Mouse (Mus musculus): Measurements from ENCODE around the gene Lfng. TPM values are rescaled to one million over a fixed set of nuclear protein-coding genes. Genes with fewer than 3 reads are reported as not detected.
A peak's percentile ranks its signal among the peaks of the same experiment; 100 is the strongest.

Gene Lfng
- total RNA-seq, 2 experiments from 2014 or later, result 23.9 to 24.8 TPM

GRCm38 (mm10) chr5:140640812-140641211 is 33.7 kb downstream of the Lfng start:
- H3K27ac ChIP-seq, result peak overlapping the region; percentile 80
- peak; percentile 53 for TF ChIP-seq CTCF (conservative IDR thresholded peaks at IDR 0.05)
- no peak for DNase-seq (ENCODE audit: low spot score in 2 of 2)
- H3K4me3 ChIP-seq, result no peak overlapping the region

GRCm38 (mm10) chr5:140641254-140641928 is 34.3 kb downstream of the Lfng start:
- Histone ChIP-seq H3K4me3 (no peak overlapping the region), H3K27ac (peak overlapping the region; percentile 80)
- no peak for DNase-seq (ENCODE audit: low spot score in 2 of 2)
- no peak for TF ChIP-seq CTCF (conservative IDR thresholded peaks at IDR 0.05)

- peak overlapping the region; percentile 80 for H3K27ac ChIP-seq
- TF ChIP-seq CTCF (conservative IDR thresholded peaks at IDR 0.05), result no peak
- DNase-seq (ENCODE audit: low spot score in 2 of 2), result no peak
- no peak overlapping the region for H3K4me3 ChIP-seq
Observed at GRCm38 (mm10) chr5:140642076-140642475, 35.0 kb downstream of the Lfng start.

GRCm38 (mm10) chr5:140644263-140644662 is 37.1 kb downstream of the Lfng start:
- DNase-seq (ENCODE audit: low spot score in 2 of 2), result no peak
- Histone ChIP-seq H3K4me3 (no peak overlapping the region), H3K27ac (peak overlapping the region; percentile 100; the same call in 1 of the 2 replicates)
- peak; percentile 61 for TF ChIP-seq CTCF (conservative IDR thresholded peaks at IDR 0.05)

GRCm38 (mm10) chr5:140644702-140645201 is 37.6 kb downstream of the Lfng start:
- DNase-seq (ENCODE audit: low spot score in 2 of 2), result no peak

GRCm38 (mm10) chr5:140645454-140645853 is 38.3 kb downstream of the Lfng start:
- no peak for DNase-seq (ENCODE audit: low spot score in 2 of 2)
- TF ChIP-seq CTCF (conservative IDR thresholded peaks at IDR 0.05), result no peak
- peak overlapping the region; percentile 100 for H3K27ac ChIP-seq
- peak overlapping the region; percentile 99 for H3K4me3 ChIP-seq

More at GRCm38 (mm10) chr5:140644702-140645201, 37.6 kb downstream of the Lfng start:
- peak overlapping the region; percentile 100 for H3K27ac ChIP-seq
- no peak for TF ChIP-seq CTCF (conservative IDR thresholded peaks at IDR 0.05)
- H3K4me3 ChIP-seq, result peak overlapping the region; percentile 99; the same call in 1 of the 2 replicates

- DNase-seq (ENCODE audit: low spot score in 2 of 2), result no peak
- Histone ChIP-seq H3K27ac (peak overlapping the region; percentile 100), H3K4me3 (peak overlapping the region; percentile 99)
- TF ChIP-seq CTCF (conservative IDR thresholded peaks at IDR 0.05), result peak; percentile 13; the same call in 1 of the 2 replicates
Observed at GRCm38 (mm10) chr5:140646171-140646570, 39.1 kb downstream of the Lfng start.

GRCm38 (mm10) chr5:140647031-140647760 is 40.1 kb downstream of the Lfng start:
- Histone ChIP-seq H3K4me3 (peak overlapping the region; percentile 99), H3K27ac (peak overlapping the region; percentile 100)
- DNase-seq (ENCODE audit: low spot score in 2 of 2), result peak; percentile 62 to 65
- TF ChIP-seq CTCF (conservative IDR thresholded peaks at IDR 0.05), result no peak

GRCm38 (mm10) chr5:140647821-140648518 is 40.9 kb downstream of the Lfng start:
- Histone ChIP-seq H3K27ac (peak overlapping the region; percentile 100), H3K4me3 (peak overlapping the region; percentile 99)
- TF ChIP-seq CTCF (conservative IDR thresholded peaks at IDR 0.05), result no peak
- DNase-seq (ENCODE audit: low spot score in 2 of 2), result peak; percentile 60 to 64

GRCm38 (mm10) chr5:140648519-140649100 is 41.5 kb downstream of the Lfng start, which contains the start of gene Ttyh3:
TSS of gene Ttyh3 (minus strand) at chr5:140649031.
- H3K4me3 ChIP-seq, result peak within 1 kb of the TSS; percentile 99
- no peak for DNase-seq (ENCODE audit: low spot score in 2 of 2)
- TF ChIP-seq CTCF (conservative IDR thresholded peaks at IDR 0.05), result no peak
- H3K27ac ChIP-seq, result peak within 1 kb of the TSS; percentile 100

GRCm38 (mm10) chr5:140649101-140649667 is 42.1 kb downstream of the Lfng start:
- H3K4me3 ChIP-seq, result peak overlapping the region; percentile 65
- TF ChIP-seq CTCF (conservative IDR thresholded peaks at IDR 0.05), result no peak
- H3K27ac ChIP-seq, result peak overlapping the region; percentile 85
- peak; percentile 97 to 98 for DNase-seq (ENCODE audit: low spot score in 2 of 2)

- DNase-seq (ENCODE audit: low spot score in 2 of 2), result no peak
- Histone ChIP-seq H3K4me3 (no peak overlapping the region), H3K27ac (peak overlapping the region; percentile 85)
- TF ChIP-seq CTCF (conservative IDR thresholded peaks at IDR 0.05), result no peak
Observed at GRCm38 (mm10) chr5:140649881-140650414, 42.8 kb downstream of the Lfng start.
